Mouse (Mus musculus) gastrocnemius, adult 8-10 months (tissue): ENCODE data around the gene Insr. TPM values are rescaled to one million over a fixed set of nuclear protein-coding genes. Genes with fewer than 3 reads are reported as not detected.

Source experiments
- DNase-seq, 2 experiments: peaks; one replicate each; pipeline ENCODE4 v3.0.0; 2022; ENCODE audit warnings: low spot score in 2 of 2
- total RNA-seq, 4 experiments: library from RNA; stranded (reverse); gene quantifications; 2 replicates each; pipeline ENCODE4 v1.2.4; 2022

The Insr gene
- total RNA-seq, 4 experiments from 2014 or later, result 60.4 to 66.9 (median 64.0) TPM

GRCm38 (mm10) chr8:3236277-3236676 lies 43.1 kb downstream of the Insr start:
- no peak for DNase-seq

GRCm38 (mm10) chr8:3234569-3234968 lies 44.8 kb downstream of the Insr start:
- DNase-seq, result no peak

- no peak for DNase-seq
Observed at GRCm38 (mm10) chr8:3232601-3233000, 46.8 kb downstream of the Insr start.

GRCm38 (mm10) chr8:3230118-3231060 lies 49.0 kb downstream of the Insr start:
- DNase-seq, result no peak

GRCm38 (mm10) chr8:3227423-3227822 lies 52.0 kb downstream of the Insr start:
- DNase-seq, result no peak

GRCm38 (mm10) chr8:3225731-3226130 lies 53.7 kb downstream of the Insr start:
- no peak for DNase-seq

- DNase-seq, result no peak
Observed at GRCm38 (mm10) chr8:3225184-3225583, 54.2 kb downstream of the Insr start.

- no peak for DNase-seq
Observed at GRCm38 (mm10) chr8:3222636-3222965, 56.8 kb downstream of the Insr start.

GRCm38 (mm10) chr8:3221960-3222635 lies 57.3 kb downstream of the Insr start:
- DNase-seq, result no peak

- peak; percentile 79 to 87 for DNase-seq
Observed at GRCm38 (mm10) chr8:3221047-3221959, 58.1 kb downstream of the Insr start.

GRCm38 (mm10) chr8:3220502-3220901 lies 58.9 kb downstream of the Insr start:
- DNase-seq, result no peak

- no peak for DNase-seq
Observed at GRCm38 (mm10) chr8:3219921-3220411, 59.5 kb downstream of the Insr start.

- no peak for DNase-seq
Observed at GRCm38 (mm10) chr8:3219266-3219665, 60.2 kb downstream of the Insr start.

- DNase-seq, result no peak
Observed at GRCm38 (mm10) chr8:3216541-3217092, 62.8 kb downstream of the Insr start.

- DNase-seq, result peak; percentile 27 to 43
Observed at GRCm38 (mm10) chr8:3215561-3215960, 63.9 kb downstream of the Insr start.

- no peak for DNase-seq
Observed at GRCm38 (mm10) chr8:3214601-3215000, 64.8 kb downstream of the Insr start.

GRCm38 (mm10) chr8:3211456-3211855 lies 68.0 kb downstream of the Insr start:
- DNase-seq, result peak; percentile 19 to 22

- no peak for DNase-seq
Observed at GRCm38 (mm10) chr8:3209960-3210359, 69.5 kb downstream of the Insr start.

- no peak for DNase-seq
Observed at GRCm38 (mm10) chr8:3209268-3209667, 70.1 kb downstream of the Insr start.

GRCm38 (mm10) chr8:3208729-3209128 lies 70.7 kb downstream of the Insr start:
- DNase-seq, result no peak
